Mouse (Mus musculus) spleen, postnatal 4 days (tissue): ENCODE results near the gene Cxcl3.

ENCODE experiments used
- DNase-seq, 2 experiments: peaks; one replicate each; pipeline ENCODE4 v3.0.0; 2022; ENCODE audit warnings: low spot score in 2 of 2

The Cxcl3 gene

GRCm38 (mm10) chr5:90785659-90786588, at the start of gene Cxcl3:
Cxcl3 (plus strand) TSS chr5:90786103.
- DNase-seq = no peak

- no peak for DNase-seq
These were observed 43.9 kb upstream of the Cxcl3 start for GRCm38 (mm10) chr5:90742029-90742428.

- DNase-seq = no peak
These were observed 32.0 kb upstream of the Cxcl3 start for GRCm38 (mm10) chr5:90753934-90754333.

GRCm38 (mm10) chr5:90758020-90758605, 27.8 kb upstream of the Cxcl3 start:
- no peak for DNase-seq

GRCm38 (mm10) chr5:90759077-90760065, 26.5 kb upstream of the Cxcl3 start, which contains the start of gene Cxcl5:
Cxcl5 (plus strand) TSS chr5:90759360.
- DNase-seq = no peak

GRCm38 (mm10) chr5:90760303-90760702, 25.6 kb upstream of the Cxcl3 start:
- no peak for DNase-seq

GRCm38 (mm10) chr5:90760844-90761243, 25.1 kb upstream of the Cxcl3 start:
- DNase-seq = no peak

- DNase-seq = no peak
These were observed 24.1 kb upstream of the Cxcl3 start for GRCm38 (mm10) chr5:90761834-90762233.

GRCm38 (mm10) chr5:90763912-90764665, 21.8 kb upstream of the Cxcl3 start:
- no peak for DNase-seq

- DNase-seq = no peak
These were observed 19.9 kb upstream of the Cxcl3 start for GRCm38 (mm10) chr5:90765821-90766606.

GRCm38 (mm10) chr5:90768218-90768617, 17.7 kb upstream of the Cxcl3 start, which contains the start of gene Ppbp:
Ppbp (plus strand) TSS chr5:90768518.
- DNase-seq = no peak

- DNase-seq = no peak
These were observed 14.5 kb upstream of the Cxcl3 start for GRCm38 (mm10) chr5:90771369-90771768.

GRCm38 (mm10) chr5:90771880-90772653, 13.8 kb upstream of the Cxcl3 start, which contains the start of gene Pf4:
Pf4 (plus strand) TSS chr5:90772435.
- no peak for DNase-seq

GRCm38 (mm10) chr5:90775562-90775961, 10.3 kb upstream of the Cxcl3 start:
- DNase-seq = no peak

GRCm38 (mm10) chr5:90777621-90778020, 8.3 kb upstream of the Cxcl3 start:
- no peak for DNase-seq

- DNase-seq = no peak
These were observed 7.0 kb upstream of the Cxcl3 start for GRCm38 (mm10) chr5:90778856-90779255.

- no peak for DNase-seq
These were observed 2.2 kb upstream of the Cxcl3 start for GRCm38 (mm10) chr5:90783697-90784096.

- DNase-seq = no peak
These were observed 2.2 kb downstream of the Cxcl3 start for GRCm38 (mm10) chr5:90788114-90788513.
